Mouse (Mus musculus) brain, embryonic 14.5 days (tissue): ENCODE results near the gene Dock7.

ENCODE experiments used
- CTCF ChIP-seq: fragments of 200-500 bp; IDR thresholded peaks from 2 replicates; pipeline ENCODE4 v1.5.1; 2012; ENCODE audit warnings: inconsistent platforms, mild to moderate bottlenecking, moderate library complexity, borderline replicate concordance; ENCODE audit not compliant: insufficient read depth, insufficient read length; ENCODE audit errors: extremely low read depth
- POLR2A ChIP-seq: fragments of 200-500 bp; IDR thresholded peaks from 2 replicates; pipeline ENCODE4 v1.6.1; 2012; ENCODE audit warnings: mild to moderate bottlenecking, inconsistent platforms, borderline replicate concordance; ENCODE audit not compliant: poor library complexity, insufficient read depth, insufficient read length, severe bottlenecking; ENCODE audit errors: extremely low read depth

GRCm38 (mm10) chr4:98910246-98910645, 210.5 kb downstream of the Dock7 start:
- no peak for TF ChIP-seq CTCF
- TF ChIP-seq POLR2A: no peak
